Mouse (Mus musculus) hindbrain, postnatal 0 days (tissue): Measurements from ENCODE around the gene Ccdc162. TPM values are rescaled to one million over a fixed set of nuclear protein-coding genes. Genes with fewer than 3 reads are reported as not detected.

Source experiments
- ATAC-seq: fragments of 200-750 bp; cut with Nextera tagmentation; 2 replicates; pipeline ENCODE4 v1.8.0; 2017; ENCODE audit warnings: mild to moderate bottlenecking, moderate TSS enrichment, moderate library complexity
- DNase-seq: peaks from one replicate; pipeline ENCODE4 v3.0.0-alpha.2; 2015; ENCODE audit warnings: low spot score
- H3K27ac ChIP-seq: fragments of 300-500 bp; sonication (generic); 2 replicates; pipeline ENCODE4 v1.5.1; 2014; ENCODE audit warnings: mild to moderate bottlenecking
- H3K27me3 ChIP-seq: fragments of 300-500 bp; sonication (generic); 2 replicates; pipeline ENCODE4 v1.6.1; 2014; ENCODE audit warnings: low read length, mixed read lengths; ENCODE audit not compliant: insufficient read depth
- H3K36me3 ChIP-seq: fragments of 300-500 bp; sonication (generic); 2 replicates; pipeline ENCODE4 v1.6.1; 2014; ENCODE audit warnings: low read length, mixed read lengths; ENCODE audit not compliant: insufficient read depth
- H3K4me1 ChIP-seq: fragments of 300-500 bp; sonication (generic); 2 replicates; pipeline ENCODE4 v1.6.1; 2014; ENCODE audit warnings: antibody characterized with exemption, low read length, mixed read lengths; ENCODE audit not compliant: insufficient read depth
- H3K4me2 ChIP-seq: fragments of 300-500 bp; sonication (generic); 2 replicates; pipeline ENCODE4 v1.6.1; 2014; ENCODE audit warnings: low read depth, mild to moderate bottlenecking, low read length, moderate library complexity, mixed read lengths
- H3K4me3 ChIP-seq: fragments of 300-500 bp; sonication (generic); 2 replicates; pipeline ENCODE4 v1.5.1; 2014; ENCODE audit warnings: low read length
- H3K9ac ChIP-seq: fragments of 300-500 bp; sonication (generic); replicated peaks from 2 replicates; pipeline ENCODE4 v1.6.1; 2014; ENCODE audit warnings: mild to moderate bottlenecking, low read length, moderate library complexity, mixed read lengths
- H3K9me3 ChIP-seq: fragments of 300-500 bp; sonication (generic); 2 replicates; pipeline ENCODE4 v1.6.1; 2016; ENCODE audit warnings: low read length, mixed read lengths
- CTCF ChIP-seq: IDR thresholded peaks from 2 replicates; pipeline ENCODE4 v1.5.1; 2016; ENCODE audit warnings: antibody characterized with exemption, control low read depth, low read depth
- WGBS: fragments of 180-500 bp; shearing (Covaris S2); extraction: QIAGEN DNeasy Blood & Tissue Kit; methylation state at CpG from one replicate; pipeline ENCODE4 v1.1.7; 2014; 5-methylcytosine and 5-hydroxymethylcytosine counted together
- polyA plus RNA-seq: library from polyadenylated mRNA; unstranded; fragments of >200 nt; fragmentation: Nextera tagmentation; extraction: Ambion mirVana; gene quantifications from 2 replicates; pipeline ENCODE4 v1.2.1, GENCODE M21; 2015
- total RNA-seq: library from RNA; depleted of rRNA; stranded (reverse); fragments of >200 nt; gene quantifications from 2 replicates; pipeline ENCODE4 v1.2.3, GENCODE M21; 2014

The Ccdc162 gene
- total and polyA plus RNA-seq, 2 experiments from 2014 or later = 2.1 to 3.3 TPM

DNA sequence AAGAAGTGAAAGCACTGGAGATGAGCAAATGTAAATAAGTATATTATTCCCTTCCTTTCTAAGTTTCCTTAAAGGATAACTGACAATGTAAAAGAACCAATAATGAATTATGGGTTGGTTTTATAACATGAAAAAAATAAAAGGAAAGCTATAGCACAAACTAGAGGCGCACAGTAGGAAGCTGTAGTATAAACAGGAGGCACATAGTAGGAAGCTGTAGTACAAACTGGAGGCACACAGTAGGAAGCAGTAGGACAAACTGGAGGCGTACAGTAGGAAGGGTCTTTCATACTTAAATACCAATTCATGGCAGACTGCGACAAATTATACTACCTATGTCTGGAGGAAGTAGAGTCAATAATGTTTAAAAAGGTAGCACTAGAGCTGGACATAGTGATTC, 16.8 kb upstream of the Ccdc162 start:
- TF ChIP-seq CTCF = no peak
- ATAC-seq = no peak
- H3K27me3 ChIP-seq = no peaks in the 10 kb centered on the region
- no peak for DNase-seq
- no peaks in the 10 kb centered on the region for H3K9me3 ChIP-seq
- no peak overlapping the region for H3K9ac ChIP-seq
- no peak overlapping the region for H3K4me2 ChIP-seq
- no peak overlapping the region for H3K4me3 ChIP-seq
- H3K27ac ChIP-seq = no peak overlapping the region
- H3K4me1 ChIP-seq = no peaks in the 10 kb centered on the region
- H3K36me3 ChIP-seq = no peaks in the 10 kb centered on the region
- 98% methylated on average over 3 of the region's 3 CpGs for WGBS

DNA sequence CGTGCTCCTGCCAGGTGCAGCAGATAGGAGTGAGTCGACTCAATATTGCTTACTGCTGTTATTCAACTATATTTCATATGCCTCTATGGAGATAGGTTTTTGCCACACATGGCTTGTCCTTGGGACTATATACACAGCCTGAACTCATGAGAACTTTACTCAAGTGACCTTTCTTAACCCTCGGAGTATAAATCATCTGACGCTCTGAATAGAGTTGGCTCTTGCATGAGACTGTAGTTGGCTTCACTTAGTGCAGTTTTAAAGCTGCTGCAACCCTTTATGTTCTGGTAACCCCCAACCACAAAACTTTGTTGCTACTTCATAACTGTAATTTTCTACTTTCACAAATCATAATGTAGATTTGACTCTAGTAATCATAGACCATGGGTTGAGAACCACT, 15.5 kb upstream of the Ccdc162 start:
- H3K4me2 ChIP-seq = no peak overlapping the region
- H3K4me1 ChIP-seq = no peaks in the 10 kb centered on the region
- H3K36me3 ChIP-seq = no peaks in the 10 kb centered on the region
- H3K4me3 ChIP-seq = no peak overlapping the region
- H3K27ac ChIP-seq = no peak overlapping the region
- DNase-seq (no peak), ATAC-seq (no peak)
- whole genome bisulfite sequencing = 92% methylated on average over 4 of the region's 4 CpGs
- no peak overlapping the region for H3K9ac ChIP-seq
- H3K27me3 ChIP-seq = no peaks in the 10 kb centered on the region
- H3K9me3 ChIP-seq = no peaks in the 10 kb centered on the region
- TF ChIP-seq CTCF = no peak

DNA sequence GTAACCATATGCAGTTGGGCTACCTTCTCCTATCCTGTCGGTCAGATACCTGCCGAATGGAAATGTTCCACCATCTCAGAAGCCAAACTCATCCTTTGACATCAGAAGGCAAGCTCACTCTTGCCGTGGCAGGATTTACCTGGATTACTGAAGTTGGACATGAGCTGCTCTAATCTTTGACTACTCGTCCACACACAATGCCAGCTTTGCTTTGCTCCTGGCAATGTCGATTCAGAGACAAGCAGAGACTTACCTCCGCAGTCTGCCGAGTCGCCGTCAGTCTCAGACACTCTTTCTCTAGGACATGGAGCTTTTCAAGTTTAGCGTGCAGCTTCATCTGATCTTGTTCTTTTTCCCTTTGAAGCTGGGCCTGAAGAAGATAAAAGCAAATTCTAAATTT, 14.3 kb upstream of the Ccdc162 start:
- H3K27ac ChIP-seq = no peak overlapping the region
- no peak overlapping the region for H3K4me2 ChIP-seq
- no peak for TF ChIP-seq CTCF
- no peak for ATAC-seq
- no peak overlapping the region for H3K4me3 ChIP-seq
- WGBS = 92% methylated on average over 10 of the region's 10 CpGs
- H3K27me3 ChIP-seq = no peaks in the 10 kb centered on the region
- H3K4me1 ChIP-seq = no peaks in the 10 kb centered on the region
- no peaks in the 10 kb centered on the region for H3K9me3 ChIP-seq
- no peaks in the 10 kb centered on the region for H3K36me3 ChIP-seq
- H3K9ac ChIP-seq = no peak overlapping the region
- no peak for DNase-seq

DNA sequence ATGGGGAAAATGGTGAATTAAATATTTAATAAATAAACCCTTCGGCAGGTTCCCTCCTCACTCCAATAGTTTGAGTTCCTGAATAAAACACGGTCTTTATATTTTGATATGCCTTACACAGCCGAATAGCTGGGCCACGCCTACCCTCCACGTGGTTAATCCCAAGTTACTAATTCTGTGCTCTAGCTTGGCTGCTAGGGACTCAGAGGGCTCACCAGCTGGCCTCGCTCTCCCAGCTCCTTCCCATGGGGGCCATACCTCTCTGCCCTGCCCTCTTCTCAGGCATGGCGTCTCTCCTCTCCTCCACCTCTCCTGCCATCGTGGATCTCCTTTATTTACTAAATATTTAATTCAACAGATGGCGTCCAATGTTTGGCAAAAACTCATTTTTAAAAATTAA, 9.8 kb upstream of the Ccdc162 start:
- Histone ChIP-seq H3K4me2 (no peak overlapping the region), H3K9ac (no peak overlapping the region), H3K27me3 (no peaks in the 10 kb centered on the region), H3K4me3 (no peak overlapping the region), H3K9me3 (no peaks in the 10 kb centered on the region), H3K27ac (no peak overlapping the region), H3K4me1 (no peaks in the 10 kb centered on the region), H3K36me3 (no peaks in the 10 kb centered on the region)
- WGBS = 80% methylated on average over 9 of the region's 9 CpGs
- no peak for ATAC-seq
- no peak for TF ChIP-seq CTCF
- no peak for DNase-seq

DNA sequence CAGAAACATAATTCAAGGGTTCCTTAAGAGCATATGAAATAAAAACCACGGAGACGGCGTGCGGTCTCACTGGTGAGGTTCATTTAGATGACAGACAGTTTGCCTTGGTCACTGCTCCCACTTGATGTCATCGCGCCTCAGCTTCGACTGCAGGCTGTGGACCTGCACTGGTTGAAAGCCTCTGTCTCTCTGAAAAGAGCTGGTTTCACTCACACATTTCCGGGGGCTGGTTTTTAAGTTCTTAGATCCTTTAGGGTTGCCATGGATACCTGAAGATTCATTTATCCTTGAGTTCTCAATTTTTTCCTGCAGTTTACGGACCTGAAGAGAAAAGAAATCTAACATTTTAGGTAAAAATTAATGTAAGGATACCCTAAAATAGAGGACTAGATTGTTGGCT, 3.2 kb upstream of the Ccdc162 start:
- H3K9ac ChIP-seq = no peak overlapping the region
- H3K4me1 ChIP-seq = peaks cover 4% of the 10 kb centered on the region; the same call in 1 of the 2 replicates
- H3K27me3 ChIP-seq = no peaks in the 10 kb centered on the region
- no peaks in the 10 kb centered on the region for H3K9me3 ChIP-seq
- ATAC-seq (no peak), DNase-seq (peak; percentile 28)
- H3K27ac ChIP-seq = no peak overlapping the region
- H3K36me3 ChIP-seq = no peaks in the 10 kb centered on the region
- no peak overlapping the region for H3K4me3 ChIP-seq
- no peak overlapping the region for H3K4me2 ChIP-seq
- WGBS = 53% methylated on average over 9 of the region's 9 CpGs
- TF ChIP-seq CTCF = no peak

DNA sequence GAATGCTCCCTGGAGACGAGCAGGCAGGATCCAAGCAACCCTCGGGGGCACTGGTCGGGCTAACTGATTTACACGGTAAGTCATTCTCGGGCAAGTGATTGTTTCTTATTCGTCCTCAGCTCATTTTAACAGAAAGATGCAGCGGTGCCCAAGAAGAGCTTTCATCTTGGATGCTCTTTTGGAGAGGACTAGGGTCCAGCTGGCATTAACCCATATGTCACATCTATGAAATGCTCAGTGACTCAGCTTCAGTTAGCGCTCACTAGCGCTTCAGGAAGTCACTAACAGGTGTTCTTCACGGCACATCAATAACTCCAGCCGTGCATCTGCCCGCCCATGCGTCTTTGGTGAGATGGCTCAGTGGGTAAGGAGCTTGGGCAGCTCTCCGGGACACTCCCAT, 877 bp downstream of the Ccdc162 start:
- H3K9ac ChIP-seq = no peak overlapping the region
- 36% methylated on average over 14 of the region's 14 CpGs for WGBS
- peak overlapping the region; percentile 21 for H3K4me3 ChIP-seq
- peak overlapping the region; percentile 52 for H3K4me2 ChIP-seq
- H3K4me1 ChIP-seq = peaks cover 4% of the 10 kb centered on the region; the same call in 1 of the 2 replicates
- peak; percentile 39 for ATAC-seq
- peak overlapping the region; percentile 11 for H3K27ac ChIP-seq
- no peaks in the 10 kb centered on the region for H3K9me3 ChIP-seq
- no peak for TF ChIP-seq CTCF
- peak; percentile 46 for DNase-seq
- H3K27me3 ChIP-seq = no peaks in the 10 kb centered on the region
- H3K36me3 ChIP-seq = no peaks in the 10 kb centered on the region

DNA sequence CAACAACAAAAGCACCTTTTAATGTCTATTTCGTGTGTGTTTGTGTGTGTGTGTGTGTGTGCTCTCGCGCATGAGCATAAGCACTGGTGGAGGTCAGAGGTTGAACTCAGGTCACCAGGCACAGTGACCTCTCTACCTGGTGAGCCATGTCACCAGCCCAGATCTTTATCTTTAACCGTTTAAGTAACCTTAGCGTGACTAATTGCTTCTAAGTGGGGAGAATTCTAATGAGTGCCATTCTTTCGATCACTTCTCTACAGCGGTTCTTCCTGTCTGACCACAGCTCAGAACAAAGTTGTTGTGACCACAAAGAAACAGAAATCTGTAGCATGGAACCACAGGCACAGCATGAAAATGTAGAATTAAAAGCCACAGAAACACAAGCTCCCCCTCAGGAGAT, 5.0 kb downstream of the Ccdc162 start:
- no peak for ATAC-seq
- TF ChIP-seq CTCF = no peak
- Histone ChIP-seq H3K4me2 (no peak overlapping the region), H3K27ac (no peak overlapping the region), H3K9ac (no peak overlapping the region), H3K4me3 (no peak overlapping the region), H3K27me3 (no peaks in the 10 kb centered on the region), H3K4me1 (peaks cover 4% of the 10 kb centered on the region; the same call in 1 of the 2 replicates), H3K36me3 (no peaks in the 10 kb centered on the region), H3K9me3 (no peaks in the 10 kb centered on the region)
- 38% methylated on average over 7 of the region's 7 CpGs for WGBS
- DNase-seq = no peak

DNA sequence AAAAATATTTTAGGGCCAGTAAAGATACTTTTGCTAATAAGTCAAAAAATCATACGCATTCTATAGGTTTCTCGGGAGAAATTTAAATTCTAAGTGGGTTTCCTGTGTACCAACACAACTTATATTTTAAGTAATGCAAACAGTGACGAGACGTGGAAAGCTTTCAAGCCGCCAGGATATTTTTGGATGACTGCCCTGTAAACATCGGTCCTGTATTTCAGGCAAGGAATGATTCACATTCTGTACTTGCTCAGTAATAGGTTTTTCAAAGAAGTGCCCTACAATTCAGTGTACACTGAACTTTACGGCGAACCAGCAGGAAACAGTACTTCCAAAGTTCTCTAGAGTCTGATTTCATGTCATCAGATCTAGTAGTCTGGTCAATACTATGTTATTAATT, 5.7 kb downstream of the Ccdc162 start:
- Histone ChIP-seq H3K9ac (no peak overlapping the region), H3K27me3 (no peaks in the 10 kb centered on the region), H3K9me3 (no peaks in the 10 kb centered on the region), H3K27ac (no peak overlapping the region), H3K4me3 (no peak overlapping the region), H3K4me2 (no peak overlapping the region), H3K36me3 (no peaks in the 10 kb centered on the region), H3K4me1 (no peaks in the 10 kb centered on the region)
- 71% methylated on average over 8 of the region's 8 CpGs for WGBS
- no peak for ATAC-seq
- no peak for DNase-seq
- no peak for TF ChIP-seq CTCF
